Mouse (Mus musculus): ENCODE results near the gene Vkorc1.
A peak's percentile ranks its signal among the peaks of the same experiment; 100 is the strongest.
"Not testable (repeated sequence)": the region's sequence is repeated elsewhere in the genome, so short reads cannot be mapped to it uniquely, and the experiment has no call there.

Gene Vkorc1

DNA sequence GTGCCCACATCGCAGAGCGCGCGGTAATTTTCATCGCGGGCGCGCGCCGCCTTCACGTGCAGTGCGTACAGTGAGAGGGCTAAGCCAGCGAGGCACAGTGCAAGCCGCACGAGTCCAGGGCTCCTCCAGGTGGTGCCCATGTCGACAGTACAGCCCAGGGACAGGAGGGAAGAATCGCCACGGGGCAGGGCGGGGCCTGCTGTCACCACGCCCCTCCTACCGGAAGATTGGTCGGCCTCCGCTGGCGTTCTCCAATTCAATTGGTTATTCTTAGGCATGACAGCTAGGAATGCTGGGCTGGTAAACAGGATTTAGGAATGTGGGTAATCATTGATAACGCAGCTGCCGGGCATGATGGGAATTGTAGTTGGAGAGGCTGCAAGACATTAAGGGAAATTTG lies at the start of gene Vkorc1, which contains the start of gene Gm21974:
Gene Vkorc1, minus strand, starts transcription at position 176 of the 400 bp plus-strand sequence.
Gene Gm21974, minus strand, starts transcription at position 13 of the 400 bp plus-strand sequence.
- DNase-seq: peak; percentile 95 to 98

DNA sequence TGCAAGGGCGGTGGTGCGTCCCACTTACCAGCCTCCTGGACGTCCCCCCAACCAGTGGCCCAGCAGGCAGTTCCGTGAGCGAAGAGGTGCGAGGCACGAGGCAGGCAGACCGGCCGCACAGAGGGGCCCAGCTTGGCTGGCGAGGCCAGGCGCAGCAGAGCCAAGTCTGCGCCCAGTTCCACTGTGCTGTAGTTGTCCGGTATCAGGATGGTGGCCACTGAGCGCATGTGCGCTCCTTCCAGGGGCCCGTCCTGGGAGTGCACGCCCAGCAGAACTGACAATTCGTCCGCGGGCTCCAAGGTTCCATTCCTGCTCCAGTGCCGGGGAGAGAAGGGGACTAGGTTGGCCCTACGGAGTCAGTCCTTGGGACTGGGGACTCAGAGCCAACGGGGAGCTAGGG lies 49.2 kb upstream of the Vkorc1 start:
- DNase-seq: no peak

DNA sequence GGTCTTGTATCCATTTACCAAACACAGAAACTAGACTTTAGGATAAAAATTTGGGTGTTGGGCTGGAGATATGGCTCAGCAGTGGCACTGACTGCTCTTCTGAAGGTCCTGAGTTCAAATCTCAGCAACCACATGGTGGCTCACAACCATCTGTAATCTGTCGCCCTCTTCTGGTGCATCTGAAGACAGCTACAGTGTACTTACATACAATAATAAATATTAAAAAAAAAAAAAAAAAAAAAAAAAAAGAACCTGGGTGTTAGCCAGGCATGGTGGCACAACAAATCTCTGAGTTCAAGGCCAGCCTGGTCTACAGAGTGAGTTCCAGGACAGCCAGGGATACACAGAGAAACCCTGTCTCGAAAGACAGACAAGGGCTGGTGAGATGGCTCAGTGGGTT lies 46.7 kb upstream of the Vkorc1 start:
- not testable (repeated sequence) for DNase-seq

DNA sequence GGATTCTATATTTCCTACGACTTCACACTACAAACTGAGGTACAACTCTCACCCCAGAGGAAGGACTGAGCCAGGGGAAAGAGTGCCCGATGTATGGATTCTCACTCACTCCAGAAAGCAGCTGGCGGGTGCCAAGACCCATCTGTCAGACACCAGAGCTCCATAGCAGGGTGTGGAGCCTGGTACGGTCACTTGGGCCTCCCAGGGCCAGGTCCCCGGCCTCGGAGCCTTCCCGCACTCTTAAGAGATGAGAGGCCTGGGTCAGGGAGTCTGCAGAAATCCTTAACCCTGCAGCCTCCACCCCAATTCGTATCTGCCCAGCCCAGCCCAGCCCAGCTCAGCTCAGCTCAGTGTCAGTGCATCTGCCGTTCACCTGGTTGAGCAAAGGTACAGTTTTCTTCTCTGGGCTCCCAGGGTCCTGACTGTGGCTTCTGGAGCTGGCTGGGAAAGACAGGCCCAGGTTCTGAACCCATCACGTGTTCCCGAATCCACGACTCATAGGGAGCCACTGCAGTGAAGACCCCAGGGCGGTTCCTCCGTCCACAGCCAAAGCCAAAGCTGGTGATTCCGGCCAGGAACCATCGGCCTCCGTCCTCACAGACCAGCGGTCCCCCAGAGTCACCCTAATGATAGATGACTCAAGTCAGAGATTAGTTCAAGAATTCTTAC lies 40.9 kb upstream of the Vkorc1 start:
- peak; percentile 52 to 53 for DNase-seq

DNA sequence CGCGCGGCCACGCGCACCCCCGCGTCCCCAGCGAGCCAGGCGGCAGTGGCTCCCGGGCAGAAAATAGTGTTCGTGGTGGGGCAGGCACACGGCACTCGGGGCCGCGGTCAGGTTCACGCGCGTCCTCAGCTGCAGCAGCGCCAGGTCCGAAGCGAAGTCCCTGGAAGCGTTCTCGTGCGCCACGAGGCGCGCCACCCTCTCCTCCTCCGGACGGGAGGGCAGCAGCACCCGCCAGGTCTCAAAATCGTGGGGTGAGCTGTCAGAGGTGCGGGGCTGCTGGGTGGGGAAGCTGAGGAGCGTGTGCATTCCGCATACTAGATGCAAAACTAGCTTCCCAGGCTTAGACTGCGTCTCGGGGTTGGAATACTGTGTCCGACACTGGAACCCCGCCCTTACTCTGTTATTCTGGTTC lies 40.3 kb upstream of the Vkorc1 start:
- no peak for DNase-seq

DNA sequence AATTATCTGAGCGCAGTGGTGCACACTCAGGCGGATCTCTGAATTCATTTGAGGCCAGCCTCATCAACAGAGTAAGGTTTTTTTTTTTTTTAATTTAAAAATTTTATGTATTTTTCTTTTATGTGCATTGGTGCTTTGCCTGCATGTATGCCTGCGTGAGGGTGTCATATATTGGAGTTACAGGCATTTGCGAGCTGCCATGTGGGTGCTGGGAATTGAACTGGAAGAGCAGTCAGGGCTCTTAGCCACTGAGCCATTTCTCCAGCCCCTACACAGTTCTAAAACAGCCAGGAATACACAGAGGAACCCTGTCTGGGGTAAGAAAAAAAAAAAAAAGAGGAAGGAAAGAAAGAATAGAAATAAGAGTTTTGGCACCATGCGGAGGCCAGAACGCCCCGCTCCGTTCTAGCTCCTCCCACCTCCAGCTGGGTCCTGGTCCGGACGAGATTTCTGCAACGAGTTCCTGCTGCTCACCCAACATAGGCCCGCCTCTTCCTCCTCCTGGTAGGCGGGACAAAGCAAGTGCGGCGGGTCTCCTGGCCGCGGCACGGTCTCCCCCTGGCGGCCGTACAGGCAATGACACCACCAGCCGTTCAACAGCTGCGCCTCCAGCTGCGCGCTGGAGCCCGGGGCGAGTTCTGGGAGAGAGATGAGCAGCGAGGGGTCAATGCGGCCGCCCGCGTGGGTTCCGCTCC lies 39.8 kb upstream of the Vkorc1 start:
- peak; percentile 93 to 96 for DNase-seq

DNA sequence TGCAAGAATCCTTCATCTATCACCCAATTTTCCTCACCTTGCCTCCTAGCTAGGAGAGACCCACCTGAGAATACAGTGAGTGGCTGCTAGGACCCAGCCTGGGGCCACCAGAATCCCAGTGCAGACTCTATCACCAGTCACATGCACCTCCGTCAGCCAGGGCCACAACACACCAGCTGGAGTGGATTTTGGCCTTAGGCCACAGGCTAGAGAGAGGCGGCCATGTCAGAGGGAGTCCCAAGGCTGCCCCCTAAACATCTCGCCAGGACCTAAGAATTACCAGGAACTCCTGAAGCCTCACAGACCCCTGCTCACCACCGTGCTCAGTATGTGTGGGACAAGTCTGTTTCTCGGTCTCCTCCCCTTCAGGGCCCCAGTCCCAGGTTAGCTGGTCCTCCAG lies 38.7 kb upstream of the Vkorc1 start:
- peak in 1 of 2 experiments; percentile 10 for DNase-seq

DNA sequence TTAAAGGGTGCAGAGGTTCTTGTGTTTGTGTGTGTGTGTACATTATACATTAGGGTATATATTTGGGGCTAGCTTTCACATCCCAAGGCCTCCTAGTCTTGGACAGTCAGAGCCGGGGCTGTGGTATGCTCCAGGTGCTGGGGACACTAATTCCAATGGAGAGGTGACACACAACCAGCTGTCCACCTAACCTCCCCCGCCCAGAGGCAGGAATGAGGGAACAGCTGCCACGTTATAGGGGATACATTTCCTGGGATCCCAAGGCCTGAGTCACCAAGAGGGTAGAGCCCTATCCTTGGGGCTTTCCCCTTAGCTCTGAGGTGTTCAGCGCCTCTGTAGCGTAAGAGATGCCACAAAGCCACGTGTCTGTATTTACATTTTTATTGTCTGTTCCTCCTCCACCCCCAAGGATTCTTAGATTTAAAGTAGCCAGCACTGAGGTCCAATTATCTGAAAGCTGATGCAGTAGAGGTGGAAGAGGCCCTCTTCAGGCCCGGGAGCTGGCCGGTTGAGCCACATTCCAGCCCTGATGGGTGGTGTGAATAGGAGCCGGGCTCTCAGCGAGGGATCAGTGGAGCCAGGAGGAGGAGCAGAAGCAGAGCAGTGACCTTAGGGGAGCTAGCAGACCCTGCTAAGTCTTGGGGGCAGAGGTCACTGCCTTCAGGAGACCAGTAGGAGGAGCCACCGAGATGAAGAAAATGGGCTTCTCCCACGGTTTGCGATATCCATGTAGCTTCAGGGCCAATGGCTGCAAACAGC lies 37.0 kb upstream of the Vkorc1 start:
- no peak for DNase-seq

DNA sequence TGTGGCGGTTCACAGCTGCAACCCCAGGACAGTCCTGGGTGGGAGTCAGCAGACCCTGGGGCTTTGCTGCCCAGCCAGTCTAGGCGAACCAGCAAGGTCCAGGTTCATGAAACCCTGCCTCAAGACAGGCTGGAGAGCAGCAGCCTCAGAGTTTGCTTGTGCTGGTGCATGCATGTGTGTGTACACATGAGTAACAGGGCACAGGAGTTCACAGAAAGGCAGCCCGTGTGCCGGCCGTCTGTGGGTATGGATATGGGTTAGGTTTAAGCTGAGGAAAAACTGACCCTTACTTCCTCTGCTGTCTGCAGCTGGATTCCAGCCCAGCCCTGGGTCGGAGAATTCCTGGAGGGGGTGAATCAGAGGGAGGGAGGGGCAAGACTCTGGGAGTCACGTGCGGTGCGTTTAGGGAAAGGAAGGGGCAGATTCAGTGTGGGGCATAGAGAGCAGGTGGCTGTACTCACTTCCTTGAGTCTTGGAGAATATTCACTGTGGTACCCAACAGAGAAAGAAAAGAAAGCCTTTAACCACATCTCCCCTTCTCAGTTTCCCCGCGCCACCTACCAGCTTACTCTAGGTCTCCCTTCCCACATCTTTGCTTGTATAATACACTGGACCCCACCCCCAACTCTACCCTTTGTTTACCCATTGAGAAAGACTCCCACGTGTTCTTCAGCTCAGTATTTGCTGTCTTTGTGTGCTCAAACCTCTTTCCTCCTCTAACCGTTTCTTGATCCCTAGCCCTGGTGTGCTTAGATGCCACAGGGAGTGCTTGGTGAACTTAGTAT lies 36.1 kb upstream of the Vkorc1 start:
- DNase-seq: no peak

DNA sequence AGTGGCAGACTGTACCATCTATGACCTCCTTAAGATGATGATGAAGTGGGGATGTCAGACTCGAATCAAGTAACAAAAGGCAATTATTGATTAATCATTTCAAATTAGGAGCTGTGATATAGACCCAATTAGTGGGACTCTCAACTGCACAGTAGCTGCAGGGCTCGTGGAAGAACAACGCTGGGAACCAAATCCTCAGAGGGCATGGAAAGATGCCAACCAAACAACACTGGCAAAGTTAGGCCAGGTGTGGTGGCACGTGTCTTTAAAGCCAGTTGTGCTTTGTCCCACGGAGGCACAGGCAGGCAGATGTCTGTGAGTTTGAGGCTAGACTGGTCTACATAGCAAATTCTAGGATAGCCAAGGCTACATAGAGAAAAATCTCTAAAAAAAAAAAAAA lies 35.2 kb upstream of the Vkorc1 start:
- no peak for DNase-seq

DNA sequence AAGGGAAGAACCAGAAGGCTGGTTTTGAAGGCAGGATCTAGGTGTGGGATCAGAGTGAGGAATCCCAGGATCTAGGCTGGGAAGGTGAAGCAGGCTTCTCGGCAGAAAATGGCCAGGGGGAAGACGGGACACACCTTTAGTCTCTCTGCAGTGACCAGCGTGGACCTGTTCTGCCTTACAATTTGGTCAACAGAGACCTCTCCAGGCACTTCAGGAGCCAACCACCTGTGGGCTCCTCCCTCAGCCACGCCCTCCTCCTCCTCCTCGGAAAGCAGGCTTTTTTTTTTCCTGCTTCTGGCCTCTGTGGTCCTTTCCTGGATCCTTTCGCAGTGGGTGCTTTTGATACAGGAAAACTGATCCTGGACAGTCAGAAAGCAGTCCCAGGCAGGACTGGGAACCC lies 34.5 kb upstream of the Vkorc1 start, which contains the start of gene Prss8:
Gene Prss8, minus strand, starts transcription at position 182 of the 400 bp plus-strand sequence.
- no peak for DNase-seq

DNA sequence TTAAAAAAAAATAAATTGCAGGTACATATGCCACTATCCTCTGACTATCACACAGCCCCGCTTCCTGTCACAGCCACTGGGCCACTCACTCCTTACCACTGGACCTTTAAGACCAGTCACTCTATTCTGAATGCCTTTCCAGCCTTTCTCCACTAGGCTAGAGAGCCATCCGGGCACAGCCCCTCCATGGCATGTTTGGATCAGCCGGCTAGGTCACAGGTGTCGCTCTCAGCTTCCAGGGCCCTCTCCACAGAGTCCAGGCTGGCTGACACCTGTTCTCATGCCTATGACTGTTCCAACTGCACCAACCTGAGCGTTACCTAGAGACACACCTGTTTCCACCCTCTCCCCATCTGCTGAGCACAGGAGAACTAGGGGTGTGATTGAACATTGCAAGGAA lies 33.2 kb upstream of the Vkorc1 start:
- peak; percentile 45 to 59 for DNase-seq

DNA sequence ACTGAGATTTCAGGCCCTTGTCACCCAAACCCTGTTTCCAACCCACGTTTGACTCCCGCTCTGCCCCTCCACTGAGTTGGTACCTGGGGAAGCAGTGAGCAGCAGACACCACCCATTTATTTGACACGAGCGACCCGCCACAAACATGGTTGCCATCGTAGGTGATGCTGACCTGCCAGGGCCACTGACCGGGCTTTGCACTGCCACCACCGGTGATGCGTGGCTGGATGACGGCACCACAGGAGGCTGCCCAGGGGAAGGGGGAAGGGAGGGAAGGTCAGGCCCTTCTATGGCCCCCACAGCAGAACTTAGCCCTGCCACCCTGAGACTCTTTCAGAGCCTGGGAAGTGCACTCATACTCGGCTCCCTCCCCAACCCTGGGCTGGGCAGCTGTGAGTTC lies 32.3 kb upstream of the Vkorc1 start:
- no peak for DNase-seq

DNA sequence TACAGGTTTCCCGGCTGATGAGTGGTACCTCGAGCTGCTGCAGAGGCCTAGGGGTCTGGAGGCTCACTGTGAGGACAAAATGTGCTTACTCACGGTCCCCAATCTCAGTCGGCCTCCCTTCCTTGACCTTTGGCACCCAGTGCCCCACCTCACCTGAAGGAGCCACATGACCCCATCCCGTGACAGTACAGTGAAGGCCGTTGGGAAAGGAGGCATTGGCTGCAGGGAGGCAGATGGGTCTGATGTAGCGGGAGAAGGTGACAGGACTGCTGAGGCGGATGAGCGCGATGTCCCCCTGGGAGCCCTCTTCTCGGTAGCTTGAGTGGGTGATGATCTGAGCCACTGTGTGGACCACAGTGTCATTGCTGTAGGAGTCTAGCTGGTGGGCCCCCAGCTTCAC lies 31.4 kb upstream of the Vkorc1 start:
- no peak for DNase-seq

DNA sequence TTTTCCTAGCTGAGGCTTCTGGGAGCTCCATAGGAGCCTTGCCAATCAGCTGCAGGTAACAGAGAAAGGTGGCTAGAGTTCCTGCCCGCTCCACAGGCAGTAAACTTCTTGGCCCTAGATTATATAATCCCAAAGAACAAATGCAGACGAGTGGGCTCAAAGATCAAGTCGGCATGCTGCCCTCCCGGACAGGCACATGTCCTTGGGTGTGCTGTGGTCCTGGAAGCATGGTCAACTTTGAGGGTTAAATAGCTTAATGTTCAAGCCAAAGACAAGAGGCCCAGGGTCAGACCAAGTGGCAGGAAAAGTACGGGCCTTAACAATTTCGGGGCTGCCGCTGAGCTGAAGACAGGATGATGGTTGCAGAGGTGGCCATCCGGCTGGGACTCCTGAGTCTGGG lies 30.6 kb upstream of the Vkorc1 start:
- DNase-seq: no peak

DNA sequence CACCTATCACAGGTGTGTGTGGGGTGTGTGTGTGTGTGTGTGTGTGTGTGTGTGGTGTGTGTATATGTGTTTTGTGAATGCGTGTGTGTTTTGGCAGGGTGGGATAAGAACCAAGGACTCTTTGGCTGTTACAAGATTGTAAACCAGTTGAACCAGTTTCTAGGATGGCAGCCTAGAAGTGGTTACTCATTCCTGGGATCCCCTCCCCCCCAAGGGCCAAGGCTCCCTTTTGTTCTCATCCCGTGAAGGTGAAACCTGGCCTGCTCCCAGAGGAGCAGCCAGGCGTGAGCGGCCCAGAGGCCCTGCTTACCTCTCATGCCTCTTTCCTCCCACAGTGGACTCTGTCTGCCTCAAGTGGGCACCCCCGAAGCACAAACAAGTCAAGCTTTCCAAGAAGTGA lies 29.8 kb upstream of the Vkorc1 start:
- DNase-seq: no peak

DNA sequence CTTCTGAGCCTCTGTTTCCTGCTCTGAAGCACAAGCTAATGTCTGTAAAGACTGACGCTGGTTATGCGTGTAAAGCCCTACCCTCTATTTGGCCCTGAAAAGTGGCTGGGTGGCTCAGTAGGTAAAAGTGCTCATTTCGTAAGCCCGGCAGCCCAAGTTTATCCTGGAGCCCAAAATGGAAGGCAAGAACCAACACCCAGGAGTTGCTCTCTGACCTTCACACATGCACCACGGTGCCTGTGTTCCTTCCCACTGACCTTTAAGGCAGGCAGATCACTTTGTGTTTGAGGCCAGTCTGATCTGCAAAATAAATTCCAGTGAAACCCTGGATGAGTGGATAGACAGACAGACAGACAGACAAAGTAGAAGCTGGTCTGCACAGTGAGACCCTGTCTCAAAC lies 28.3 kb upstream of the Vkorc1 start:
- DNase-seq: no peak

DNA sequence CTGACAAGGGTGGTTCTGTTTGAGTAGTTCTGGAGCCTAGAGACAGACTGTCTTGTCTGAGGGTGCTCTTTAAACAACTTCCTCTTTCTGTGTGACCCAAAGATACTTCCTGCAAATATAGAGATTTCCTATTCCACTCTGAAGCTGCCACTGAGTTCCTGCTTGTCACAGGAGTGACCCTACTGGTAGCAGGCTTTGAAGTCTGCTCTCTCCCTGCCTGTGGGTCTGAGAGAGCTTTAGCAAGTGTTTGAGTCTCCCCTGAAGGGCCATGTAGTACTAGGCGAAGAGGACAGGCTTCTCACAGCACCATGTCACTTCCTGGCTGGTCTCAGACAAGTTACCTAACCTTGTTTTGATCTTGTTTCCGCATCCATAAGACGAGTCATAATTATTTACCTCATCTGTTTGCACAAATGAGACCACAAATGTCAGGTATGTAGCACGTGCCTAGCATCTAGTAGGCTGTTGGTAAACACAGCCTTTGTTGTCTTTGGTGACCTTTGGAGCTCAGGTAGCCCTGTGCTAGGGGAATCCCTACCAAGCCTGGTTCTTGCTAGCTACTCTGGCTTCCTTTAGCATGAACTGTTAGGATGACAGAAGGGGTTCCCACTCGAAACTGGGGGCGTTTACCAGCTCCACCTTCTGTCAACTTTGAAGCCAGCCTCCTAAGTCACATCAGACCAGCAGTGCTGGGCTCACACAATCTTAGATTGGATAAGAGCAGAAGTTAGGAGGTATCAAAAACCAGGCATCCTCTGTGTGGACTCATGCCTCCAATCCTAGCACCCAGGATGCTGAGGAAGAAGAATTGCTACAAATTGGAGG lies 27.2 kb upstream of the Vkorc1 start:
- DNase-seq: no peak

DNA sequence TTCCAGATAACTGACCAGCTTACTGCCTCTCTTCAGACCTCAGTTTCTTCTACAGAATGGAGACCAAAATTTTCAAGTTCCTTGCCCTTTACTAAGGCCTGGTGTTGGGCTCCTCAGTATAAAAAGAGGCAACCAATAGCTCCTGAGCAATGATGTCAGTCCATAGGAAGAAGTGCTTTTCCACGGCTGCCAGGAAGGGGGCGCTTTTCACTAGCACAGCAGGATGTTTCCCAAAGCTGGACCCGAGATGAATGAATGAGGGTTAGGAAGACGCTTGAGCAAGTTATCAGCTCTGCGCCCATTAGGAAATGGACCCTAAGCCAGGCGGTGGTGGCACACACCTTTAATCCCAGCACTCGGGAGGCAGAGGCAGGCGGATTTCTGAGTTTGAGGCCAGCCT lies 26.1 kb upstream of the Vkorc1 start:
- peak in 1 of 2 experiments; percentile 36 for DNase-seq

DNA sequence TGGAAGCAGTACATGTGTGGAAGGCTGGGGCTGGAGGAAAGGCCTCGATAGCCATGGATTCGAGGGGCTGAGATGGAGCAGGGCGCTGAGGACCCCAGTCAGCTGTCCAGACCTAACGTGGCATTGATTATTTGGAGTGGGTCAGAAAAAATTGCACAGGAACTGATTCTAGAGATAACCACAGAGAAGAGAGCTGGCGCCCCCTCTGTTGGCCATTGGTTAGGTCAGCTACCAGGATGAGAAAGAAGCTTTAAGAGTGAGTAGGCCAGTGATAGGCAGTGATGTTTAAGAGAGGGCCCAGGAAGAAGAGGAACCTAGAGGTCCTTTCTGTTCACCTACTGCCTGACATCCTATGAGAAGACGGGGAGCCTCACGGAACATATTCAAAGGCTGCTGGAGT lies 23.9 kb upstream of the Vkorc1 start:
- peak in 1 of 2 experiments; percentile 39 for DNase-seq

DNA sequence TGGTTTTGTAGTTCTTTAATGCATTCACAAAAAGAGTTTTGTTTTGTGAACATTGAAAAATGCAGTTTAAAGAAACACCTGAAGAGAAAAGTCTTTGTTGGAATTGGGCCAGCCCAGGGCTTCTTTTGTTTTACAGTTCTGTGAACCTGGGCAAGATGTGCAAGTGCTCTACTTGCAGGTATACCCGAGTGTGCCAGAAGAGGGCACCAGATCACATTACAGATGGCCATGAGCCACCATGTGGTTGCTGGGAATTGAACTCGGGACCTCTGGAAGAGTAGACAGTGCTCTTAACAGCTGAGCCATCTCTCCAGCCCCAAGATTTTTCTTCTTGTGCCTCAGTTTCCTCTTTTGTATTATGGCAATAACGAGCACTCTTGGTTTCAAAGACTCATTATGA lies 22.8 kb upstream of the Vkorc1 start:
- DNase-seq: peak in 1 of 2 experiments; percentile 70

DNA sequence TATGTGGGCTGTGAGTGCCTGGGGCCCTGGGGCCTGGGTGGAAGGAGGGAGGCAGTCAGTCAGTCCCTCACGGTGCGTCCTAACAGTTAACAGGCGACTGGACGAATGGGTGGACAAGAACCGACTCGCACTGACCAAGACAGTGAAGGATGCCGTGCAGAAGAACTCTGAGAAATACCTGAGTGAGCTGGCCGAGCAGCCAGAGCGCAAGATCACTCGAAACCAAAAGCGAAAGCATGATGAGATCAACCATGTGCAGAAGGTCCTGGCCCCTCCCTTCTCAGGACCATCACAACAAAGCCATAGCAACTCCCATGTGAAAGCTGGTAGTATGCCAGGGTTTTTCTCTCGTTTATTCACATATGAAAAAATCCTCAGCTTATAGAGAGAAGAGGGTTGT lies 19.9 kb upstream of the Vkorc1 start:
- DNase-seq: no peak

All from cerebellum, postnatal 25 days (tissue).